Mouse (Mus musculus): ENCODE measurements around the gene Limch1. TPM values are rescaled to one million over a fixed set of nuclear protein-coding genes. Genes with fewer than 3 reads are reported as not detected.

Gene Limch1
- polyA plus RNA-seq, 1 experiment from 2014 or later: 33.2 TPM

- H3K27ac ChIP-seq (replicated peaks): no peak overlapping the region
Observed at GRCm38 (mm10) chr5:66777999-66778710, 32.5 kb downstream of the Limch1 start.

GRCm38 (mm10) chr5:66780371-66780770 is 34.7 kb downstream of the Limch1 start:
- WGBS: 93% methylated on average over 4 of the region's 4 CpGs
- Histone ChIP-seq H3K27ac (replicated peaks) (no peak overlapping the region), H3K36me3 (no peaks in the 10 kb centered on the region), H3K4me1 (no peaks in the 10 kb centered on the region), H3K4me3 (no peak overlapping the region), H3K9me3 (replicated peaks) (0 out of 2 replicates have a peak, but pooled peaks cover 4% of the 10 kb centered on the region), H3K27me3 (ENCODE audit: low read depth, poor library complexity, severe bottlenecking) (no peaks in the 10 kb centered on the region)
- DNase-seq (ENCODE audit: low spot score): no peak

More at GRCm38 (mm10) chr5:66777999-66778710, 32.5 kb downstream of the Limch1 start:
- no peaks in the 10 kb centered on the region for H3K27me3 ChIP-seq (ENCODE audit: low read depth, poor library complexity, severe bottlenecking)
- DNase-seq (ENCODE audit: low spot score): no peak
- 0 out of 2 replicates have a peak, but pooled peaks cover 4% of the 10 kb centered on the region for H3K9me3 ChIP-seq (replicated peaks)
- 90% methylated on average over 10 of the region's 10 CpGs for WGBS
- no peaks in the 10 kb centered on the region for H3K36me3 ChIP-seq
- H3K4me1 ChIP-seq: no peaks in the 10 kb centered on the region
- no peak overlapping the region for H3K4me3 ChIP-seq

GRCm38 (mm10) chr5:66781507-66781906 is 35.9 kb downstream of the Limch1 start:
- no peaks in the 10 kb centered on the region for H3K4me1 ChIP-seq
- DNase-seq (ENCODE audit: low spot score): no peak
- no peak overlapping the region for H3K4me3 ChIP-seq
- WGBS: 96% methylated on average over 1 of the region's 1 CpGs
- H3K27ac ChIP-seq (replicated peaks): no peak overlapping the region
- H3K9me3 ChIP-seq (replicated peaks): 0 out of 2 replicates have a peak, but pooled peaks cover 4% of the 10 kb centered on the region
- H3K27me3 ChIP-seq (ENCODE audit: low read depth, poor library complexity, severe bottlenecking): no peaks in the 10 kb centered on the region
- no peaks in the 10 kb centered on the region for H3K36me3 ChIP-seq

- 86% methylated on average over 2 of the region's 2 CpGs for WGBS
- no peaks in the 10 kb centered on the region for H3K4me1 ChIP-seq
- no peak overlapping the region for H3K4me3 ChIP-seq
- no peak overlapping the region for H3K27ac ChIP-seq (replicated peaks)
- H3K27me3 ChIP-seq (ENCODE audit: low read depth, poor library complexity, severe bottlenecking): no peaks in the 10 kb centered on the region
- 0 out of 2 replicates have a peak, but pooled peaks cover 4% of the 10 kb centered on the region for H3K9me3 ChIP-seq (replicated peaks)
- no peak for DNase-seq (ENCODE audit: low spot score)
- no peaks in the 10 kb centered on the region for H3K36me3 ChIP-seq
Observed at GRCm38 (mm10) chr5:66782851-66783250, 37.2 kb downstream of the Limch1 start.

GRCm38 (mm10) chr5:66784624-66785361 is 39.2 kb downstream of the Limch1 start:
- H3K36me3 ChIP-seq: no peaks in the 10 kb centered on the region
- H3K27ac ChIP-seq (replicated peaks): no peak overlapping the region
- DNase-seq (ENCODE audit: low spot score): no peak
- WGBS: 84% methylated on average over 9 of the region's 9 CpGs
- H3K4me1 ChIP-seq: no peaks in the 10 kb centered on the region
- H3K9me3 ChIP-seq (replicated peaks): 0 out of 2 replicates have a peak, but pooled peaks cover 4% of the 10 kb centered on the region
- no peak overlapping the region for H3K4me3 ChIP-seq
- no peaks in the 10 kb centered on the region for H3K27me3 ChIP-seq (ENCODE audit: low read depth, poor library complexity, severe bottlenecking)

GRCm38 (mm10) chr5:66785995-66786620 is 40.5 kb downstream of the Limch1 start:
- Histone ChIP-seq H3K27me3 (ENCODE audit: low read depth, poor library complexity, severe bottlenecking) (no peaks in the 10 kb centered on the region), H3K4me1 (no peaks in the 10 kb centered on the region), H3K27ac (replicated peaks) (no peak overlapping the region), H3K4me3 (no peak overlapping the region), H3K36me3 (no peaks in the 10 kb centered on the region), H3K9me3 (replicated peaks) (0 out of 2 replicates have a peak, but pooled peaks cover 4% of the 10 kb centered on the region)
- no peak for DNase-seq (ENCODE audit: low spot score)
- 81% methylated on average over 1 of the region's 1 CpGs for WGBS

GRCm38 (mm10) chr5:66786621-66787061 is 41.0 kb downstream of the Limch1 start:
- H3K27ac ChIP-seq (replicated peaks): no peak overlapping the region

GRCm38 (mm10) chr5:66789041-66789440 is 43.4 kb downstream of the Limch1 start:
- H3K4me3 ChIP-seq: no peak overlapping the region
- no peak overlapping the region for H3K27ac ChIP-seq (replicated peaks)
- DNase-seq (ENCODE audit: low spot score): no peak
- H3K36me3 ChIP-seq: no peaks in the 10 kb centered on the region
- no peaks in the 10 kb centered on the region for H3K27me3 ChIP-seq (ENCODE audit: low read depth, poor library complexity, severe bottlenecking)
- WGBS: 84% methylated on average over 3 of the region's 3 CpGs
- H3K4me1 ChIP-seq: no peaks in the 10 kb centered on the region
- no peaks in the 10 kb centered on the region for H3K9me3 ChIP-seq (replicated peaks)

More at GRCm38 (mm10) chr5:66786621-66787061, 41.0 kb downstream of the Limch1 start:
- H3K4me1 ChIP-seq: no peaks in the 10 kb centered on the region
- H3K36me3 ChIP-seq: no peaks in the 10 kb centered on the region
- WGBS: 93% methylated on average over 8 of the region's 8 CpGs
- H3K9me3 ChIP-seq (replicated peaks): 0 out of 2 replicates have a peak, but pooled peaks cover 4% of the 10 kb centered on the region
- H3K27me3 ChIP-seq (ENCODE audit: low read depth, poor library complexity, severe bottlenecking): no peaks in the 10 kb centered on the region
- no peak overlapping the region for H3K4me3 ChIP-seq
- no peak for DNase-seq (ENCODE audit: low spot score)

- no peak overlapping the region for H3K4me3 ChIP-seq
- H3K27me3 ChIP-seq (ENCODE audit: low read depth, poor library complexity, severe bottlenecking): no peaks in the 10 kb centered on the region
- H3K36me3 ChIP-seq: no peaks in the 10 kb centered on the region
- H3K9me3 ChIP-seq (replicated peaks): no peaks in the 10 kb centered on the region
- no peak for DNase-seq (ENCODE audit: low spot score)
- H3K4me1 ChIP-seq: no peaks in the 10 kb centered on the region
- no peak overlapping the region for H3K27ac ChIP-seq (replicated peaks)
- WGBS: 91% methylated on average over 6 of the region's 6 CpGs
Observed at GRCm38 (mm10) chr5:66791161-66791560, 45.5 kb downstream of the Limch1 start.

- no peaks in the 10 kb centered on the region for H3K36me3 ChIP-seq
- no peak overlapping the region for H3K27ac ChIP-seq (replicated peaks)
- H3K4me1 ChIP-seq: peaks cover 12% of the 10 kb centered on the region
- H3K9me3 ChIP-seq (replicated peaks): no peaks in the 10 kb centered on the region
- H3K27me3 ChIP-seq (ENCODE audit: low read depth, poor library complexity, severe bottlenecking): no peaks in the 10 kb centered on the region
- whole genome bisulfite sequencing: 93% methylated on average over 3 of the region's 3 CpGs
- no peak for DNase-seq (ENCODE audit: low spot score)
- H3K4me3 ChIP-seq: no peak overlapping the region
Observed at GRCm38 (mm10) chr5:66793251-66793650, 47.6 kb downstream of the Limch1 start.

GRCm38 (mm10) chr5:66797326-66797725 is 51.7 kb downstream of the Limch1 start:
- no peak for DNase-seq (ENCODE audit: low spot score)
- H3K27ac ChIP-seq (replicated peaks): peak overlapping the region; percentile 35; the same call in 1 of the 2 replicates
- H3K4me1 ChIP-seq: peaks cover 53% of the 10 kb centered on the region
- no peaks in the 10 kb centered on the region for H3K9me3 ChIP-seq (replicated peaks)
- no peaks in the 10 kb centered on the region for H3K36me3 ChIP-seq
- no peaks in the 10 kb centered on the region; the same call in 1 of the 2 replicates for H3K27me3 ChIP-seq (ENCODE audit: low read depth, poor library complexity, severe bottlenecking)
- no peak overlapping the region for H3K4me3 ChIP-seq
- WGBS: 81% methylated on average over 6 of the region's 6 CpGs

- no peak for DNase-seq (ENCODE audit: low spot score)
- peaks cover 59% of the 10 kb centered on the region for H3K4me1 ChIP-seq
- H3K27ac ChIP-seq (replicated peaks): peak overlapping the region; percentile 60; the same call in 1 of the 2 replicates
- no peaks in the 10 kb centered on the region for H3K36me3 ChIP-seq
- no peaks in the 10 kb centered on the region for H3K9me3 ChIP-seq (replicated peaks)
- H3K27me3 ChIP-seq (ENCODE audit: low read depth, poor library complexity, severe bottlenecking): no peaks in the 10 kb centered on the region; the same call in 1 of the 2 replicates
- no peak overlapping the region for H3K4me3 ChIP-seq
- WGBS: 61% methylated on average over 3 of the region's 3 CpGs
Observed at GRCm38 (mm10) chr5:66798135-66798534, 52.5 kb downstream of the Limch1 start.

All from midbrain, embryonic 10.5 days (tissue).